Mouse (Mus musculus): ENCODE results near the gene Cyp3a41a. TPM values are rescaled to one million over a fixed set of nuclear protein-coding genes. Genes with fewer than 3 reads are reported as not detected.

The Cyp3a41a gene
- 0.20 TPM for polyA plus RNA-seq (2014; fragmentation: Illumina TruSeq; extraction: RNeasy Lipid Tissue Mini Kit (QIAGEN cat#74804); ENCODE audit: low read depth, low replicate concordance)

GRCm38 (mm10) chr5:145720036-145720435, at the start of gene Cyp3a41a:
TSS of gene Cyp3a41a (minus strand) at chr5:145720136.

Other genes with a start within 250 kb of the Cyp3a41a start
- gene Cyp3a41b, start 135.4 kb downstream of the Cyp3a41a start, polyA plus RNA-seq (2014; fragmentation: Illumina TruSeq; extraction: RNeasy Lipid Tissue Mini Kit (QIAGEN cat#74804); ENCODE audit: low read depth, low replicate concordance): not detected
- gene Cyp3a44, start 85.7 kb upstream of the Cyp3a41a start, polyA plus RNA-seq (2014; fragmentation: Illumina TruSeq; extraction: RNeasy Lipid Tissue Mini Kit (QIAGEN cat#74804); ENCODE audit: low read depth, low replicate concordance): not detected
- gene Cyp3a11, start 159.8 kb upstream of the Cyp3a41a start, polyA plus RNA-seq (2014; fragmentation: Illumina TruSeq; extraction: RNeasy Lipid Tissue Mini Kit (QIAGEN cat#74804); ENCODE audit: low read depth, low replicate concordance): 4.0 TPM

Measured in kidney, adult 10 weeks (tissue).